Mouse (Mus musculus): ENCODE data around the gene Itpr1. TPM values are rescaled to one million over a fixed set of nuclear protein-coding genes. Genes with fewer than 3 reads are reported as not detected.

Gene Itpr1
- total RNA-seq (2023): 100 to 1,000 TPM; 105 to 109 TPM

GRCm38 (mm10) chr6:108212881-108213295 is at the start of gene Itpr1:
Gene Itpr1 (plus strand): TSS chr6:108213096.

GRCm38 (mm10) chr6:108184847-108185684 is 27.8 kb upstream of the Itpr1 start, which contains the start of gene Sumf1:
Gene Sumf1 (minus strand): TSS chr6:108185582.

Other genes with a start within 250 kb of the Itpr1 start
- gene Setmar, start 148.1 kb upstream of the Itpr1 start, total RNA-seq (2023): 1 to 10 TPM; 3.8 to 4.0 TPM
- gene Sumf1, start 27.5 kb upstream of the Itpr1 start, total RNA-seq (2023): 10 to 100 TPM; 53.6 to 62.9 TPM